Mouse (Mus musculus) olfactory bulb, adult 2 months (tissue): ENCODE results near the gene Atp6v0b.

ENCODE experiments used
- CTCF ChIP-seq: fragments of 200-500 bp; IDR thresholded peaks from 2 replicates; pipeline ENCODE4 v1.5.1; 2012; ENCODE audit warnings: low read depth, mild to moderate bottlenecking, low read length, moderate library complexity; ENCODE audit not compliant: insufficient read depth
- POLR2A ChIP-seq: fragments of 200-500 bp; IDR thresholded peaks from 2 replicates; pipeline ENCODE4 v1.6.1; 2012; ENCODE audit warnings: mild to moderate bottlenecking, low read depth, low read length, moderate library complexity; ENCODE audit not compliant: insufficient read depth

- TF ChIP-seq POLR2A (no peak), CTCF (no peak)
Observed at GRCm38 (mm10) chr4:117915489-117916105, 28.5 kb upstream of the Atp6v0b start.
